Mouse (Mus musculus) ovary, postnatal 10 days (tissue): Measurements from ENCODE around the gene Wdr59.
"Not testable (repeated sequence)": the region's sequence is repeated elsewhere in the genome, so short reads cannot be mapped to it uniquely, and the experiment has no call there.

ENCODE experiments used
- DNase-seq: peaks from one replicate; pipeline ENCODE4 v3.0.0; 2022; ENCODE audit warnings: low spot score

Wdr59 gene

GRCm38 (mm10) chr8:111537765-111538158, 15.9 kb upstream of the Wdr59 start:
- no peak for DNase-seq

GRCm38 (mm10) chr8:111536978-111537764, 15.3 kb upstream of the Wdr59 start:
- no peak for DNase-seq

- peak; percentile 67 for DNase-seq
Observed at GRCm38 (mm10) chr8:111536031-111536977, 14.4 kb upstream of the Wdr59 start, which contains the start of gene Znrf1. TSS of gene Znrf1 (plus strand) at chr8:111536097.

GRCm38 (mm10) chr8:111535491-111535890, 13.6 kb upstream of the Wdr59 start:
- no peak for DNase-seq

- no peak for DNase-seq
Observed at GRCm38 (mm10) chr8:111533503-111533902, 11.6 kb upstream of the Wdr59 start.

- no peak for DNase-seq
Observed at GRCm38 (mm10) chr8:111531621-111532020, 9.7 kb upstream of the Wdr59 start.

GRCm38 (mm10) chr8:111531191-111531590, 9.3 kb upstream of the Wdr59 start:
- no peak for DNase-seq

- DNase-seq: no peak
Observed at GRCm38 (mm10) chr8:111528071-111528470, 6.2 kb upstream of the Wdr59 start.

GRCm38 (mm10) chr8:111527149-111527548, 5.3 kb upstream of the Wdr59 start:
- DNase-seq: no peak

- DNase-seq: no peak
Observed at GRCm38 (mm10) chr8:111526403-111527024, 4.6 kb upstream of the Wdr59 start.

- DNase-seq: no peak
Observed at GRCm38 (mm10) chr8:111517466-111517865, 4.4 kb downstream of the Wdr59 start.

- DNase-seq: no peak
Observed at GRCm38 (mm10) chr8:111516451-111517035, 5.3 kb downstream of the Wdr59 start.

GRCm38 (mm10) chr8:111513446-111513845, 8.4 kb downstream of the Wdr59 start:
- DNase-seq: no peak

- DNase-seq: no peak
Observed at GRCm38 (mm10) chr8:111512941-111513340, 9.0 kb downstream of the Wdr59 start.

GRCm38 (mm10) chr8:111510401-111510800, 11.5 kb downstream of the Wdr59 start:
- no peak for DNase-seq

- no peak for DNase-seq
Observed at GRCm38 (mm10) chr8:111509278-111509677, 12.6 kb downstream of the Wdr59 start.

GRCm38 (mm10) chr8:111508566-111508965, 13.3 kb downstream of the Wdr59 start:
- DNase-seq: no peak

- no peak for DNase-seq
Observed at GRCm38 (mm10) chr8:111501724-111502464, 20.0 kb downstream of the Wdr59 start.

GRCm38 (mm10) chr8:111498249-111498648, 23.6 kb downstream of the Wdr59 start:
- DNase-seq: not testable (repeated sequence)

- DNase-seq: no peak
Observed at GRCm38 (mm10) chr8:111496326-111496725, 25.6 kb downstream of the Wdr59 start.

GRCm38 (mm10) chr8:111493176-111493575, 28.7 kb downstream of the Wdr59 start:
- no peak for DNase-seq
